Mouse (Mus musculus) kidney, postnatal 0 days (tissue): ENCODE measurements around the gene Inpp5f. TPM values are rescaled to one million over a fixed set of nuclear protein-coding genes. Genes with fewer than 3 reads are reported as not detected.

Experiments used
- ATAC-seq: fragments of 200-750 bp; cut with Nextera tagmentation; replicated peaks from 2 replicates; pipeline ENCODE4 v1.8.0; 2017; ENCODE audit warnings: low read depth, moderate number of reproducible peaks, moderate TSS enrichment, moderate library complexity; ENCODE audit not compliant: low FRiP score
- DNase-seq: peaks from one replicate; pipeline ENCODE4 v3.0.0-alpha.2; 2016; ENCODE audit warnings: low spot score
- H3K27ac ChIP-seq: fragments of 300-500 bp; sonication (generic); 2 replicates; pipeline ENCODE4 v1.5.1; 2014; ENCODE audit warnings: mild to moderate bottlenecking
- H3K27me3 ChIP-seq: fragments of 300-500 bp; sonication (generic); 2 replicates; pipeline ENCODE4 v1.6.1; 2014; ENCODE audit warnings: low read length, mixed read lengths; ENCODE audit not compliant: insufficient read depth
- H3K36me3 ChIP-seq: fragments of 300-500 bp; sonication (generic); 2 replicates; pipeline ENCODE4 v1.6.1; 2014; ENCODE audit warnings: low read length, mixed read lengths; ENCODE audit not compliant: insufficient read depth
- H3K4me1 ChIP-seq: fragments of 300-500 bp; sonication (generic); replicated peaks from 2 replicates; pipeline ENCODE4 v1.6.1; 2014; ENCODE audit warnings: antibody characterized with exemption, low read length, mixed read lengths; ENCODE audit not compliant: insufficient read depth
- H3K4me2 ChIP-seq: fragments of 300-500 bp; sonication (generic); 2 replicates; pipeline ENCODE4 v1.6.1; 2014; ENCODE audit warnings: mild to moderate bottlenecking, low read length, moderate library complexity, mixed read lengths
- H3K4me3 ChIP-seq: fragments of 300-500 bp; sonication (generic); replicated peaks from 2 replicates; pipeline ENCODE4 v1.5.1; 2014; ENCODE audit warnings: low read depth, low read length
- H3K9ac ChIP-seq: fragments of 300-500 bp; sonication (generic); 2 replicates; pipeline ENCODE4 v1.6.1; 2014; ENCODE audit warnings: low read depth, low read length
- H3K9me3 ChIP-seq: fragments of 300-500 bp; sonication (generic); replicated peaks from 2 replicates; pipeline ENCODE4 v1.6.1; 2016; ENCODE audit warnings: low read length, inconsistent platforms, mixed read lengths
- CTCF ChIP-seq: IDR thresholded peaks from 2 replicates; pipeline ENCODE4 v1.5.1; 2016; ENCODE audit warnings: antibody characterized with exemption, low read depth, mild to moderate bottlenecking, moderate library complexity
- WGBS: fragments of 180-500 bp; shearing (Covaris S2); extraction: QIAGEN DNeasy Blood & Tissue Kit; methylation state at CpG from one replicate; pipeline ENCODE4 v1.1.7; 2014; 5-methylcytosine and 5-hydroxymethylcytosine counted together
- polyA plus RNA-seq: library from polyadenylated mRNA; unstranded; fragments of >200 nt; fragmentation: Nextera tagmentation; extraction: Ambion mirVana; gene quantifications from 2 replicates; pipeline ENCODE4 v1.2.1, GENCODE M21; 2015

Gene Inpp5f
- polyA plus RNA-seq, 1 experiment from 2014 or later, result 23.8 TPM

DNA sequence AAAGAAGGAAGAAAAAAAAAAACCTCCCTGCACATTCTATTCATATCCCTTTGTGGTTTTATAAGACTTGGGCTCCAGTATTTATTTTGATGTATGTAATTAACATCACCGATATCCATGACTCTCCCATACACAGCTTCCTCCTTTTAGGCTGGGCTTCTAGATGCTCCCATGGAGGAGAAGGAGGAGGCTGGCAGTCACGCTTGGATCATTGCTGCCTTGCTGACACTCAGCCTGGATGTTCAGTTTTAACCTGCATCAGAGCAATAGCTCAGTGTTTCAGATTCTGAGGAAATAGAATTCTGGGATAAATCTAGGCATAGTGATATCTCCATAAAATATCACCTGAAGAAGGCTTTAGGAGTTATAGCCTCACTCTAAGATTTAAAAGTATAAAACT lies 14.3 kb downstream of the Inpp5f start:
- H3K36me3 ChIP-seq, result no peaks in the 10 kb centered on the region
- WGBS, result 75% methylated on average over 2 of the region's 2 CpGs
- no peak overlapping the region for H3K4me2 ChIP-seq
- DNase-seq (no peak), ATAC-seq (no peak)
- H3K27ac ChIP-seq, result no peak overlapping the region
- H3K9me3 ChIP-seq, result no peaks in the 10 kb centered on the region
- H3K4me3 ChIP-seq, result no peak overlapping the region
- no peak overlapping the region for H3K9ac ChIP-seq
- no peak for TF ChIP-seq CTCF
- H3K27me3 ChIP-seq, result no peaks in the 10 kb centered on the region
- H3K4me1 ChIP-seq, result peaks cover 2% of the 10 kb centered on the region; the same call in 1 of the 2 replicates

DNA sequence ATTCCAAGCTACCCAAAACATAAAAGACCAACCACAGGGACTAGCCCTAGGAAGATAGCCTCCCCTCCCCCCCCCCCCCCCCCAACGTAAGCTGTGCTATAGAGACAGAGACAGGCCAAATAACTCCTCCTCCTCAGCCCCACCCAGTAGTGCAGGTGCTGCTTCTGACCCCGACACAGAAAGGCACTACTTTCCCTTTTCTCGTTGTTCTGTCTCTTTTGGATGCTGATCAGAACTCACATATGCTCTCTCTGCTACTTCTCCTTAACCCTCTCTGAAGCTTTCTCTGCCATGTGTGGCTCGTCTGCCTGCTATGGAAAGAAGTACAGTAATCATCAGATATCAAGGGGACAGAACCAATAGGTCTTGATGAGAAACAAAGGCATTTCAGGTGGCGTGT lies 15.5 kb downstream of the Inpp5f start:
- no peaks in the 10 kb centered on the region for H3K27me3 ChIP-seq
- DNase-seq (no peak), ATAC-seq (no peak)
- peak overlapping the region; percentile 70 for H3K27ac ChIP-seq
- H3K36me3 ChIP-seq, result no peaks in the 10 kb centered on the region
- TF ChIP-seq CTCF, result no peak
- peaks cover 2% of the 10 kb centered on the region; the same call in 1 of the 2 replicates for H3K4me1 ChIP-seq
- H3K9me3 ChIP-seq, result no peaks in the 10 kb centered on the region
- no peak overlapping the region; the same call in 1 of the 2 replicates for H3K4me2 ChIP-seq
- WGBS, result 59% methylated on average over 5 of the region's 5 CpGs
- H3K4me3 ChIP-seq, result no peak overlapping the region
- H3K9ac ChIP-seq, result no peak overlapping the region

DNA sequence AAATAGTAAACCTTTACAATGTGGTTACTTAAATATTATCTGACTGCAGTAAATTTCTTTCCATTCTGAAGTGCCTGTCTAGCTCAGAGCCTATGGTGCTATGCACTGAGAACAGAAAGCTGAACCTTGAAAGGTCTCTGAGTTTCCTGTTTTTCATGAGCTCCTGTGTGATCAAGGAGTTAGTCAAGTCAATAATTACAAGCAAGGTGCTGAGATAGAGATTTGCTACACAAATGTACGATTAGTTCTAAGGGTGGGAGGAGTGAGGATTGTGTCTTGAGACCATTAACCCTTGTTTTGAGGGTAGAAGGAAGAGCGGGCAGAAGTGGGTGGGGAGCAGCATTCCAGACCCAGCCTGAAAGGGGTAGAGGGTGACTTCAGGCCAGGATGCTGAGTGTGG lies 16.1 kb downstream of the Inpp5f start:
- no peaks in the 10 kb centered on the region; the same call in 1 of the 2 replicates for H3K4me1 ChIP-seq
- ATAC-seq, result peak; percentile 69
- no peak overlapping the region for H3K9ac ChIP-seq
- H3K4me3 ChIP-seq, result no peak overlapping the region
- peak overlapping the region; percentile 23; the same call in 1 of the 2 replicates for H3K4me2 ChIP-seq
- H3K27me3 ChIP-seq, result no peaks in the 10 kb centered on the region
- no peaks in the 10 kb centered on the region for H3K9me3 ChIP-seq
- 0 out of 2 replicates have a peak, but pooled peaks cover under 1% of the 10 kb centered on the region for H3K36me3 ChIP-seq
- H3K27ac ChIP-seq, result peak overlapping the region; percentile 77; the same call in 1 of the 2 replicates
- no peak for DNase-seq
- whole genome bisulfite sequencing, result 60% methylated on average over 2 of the region's 2 CpGs
- TF ChIP-seq CTCF, result no peak

DNA sequence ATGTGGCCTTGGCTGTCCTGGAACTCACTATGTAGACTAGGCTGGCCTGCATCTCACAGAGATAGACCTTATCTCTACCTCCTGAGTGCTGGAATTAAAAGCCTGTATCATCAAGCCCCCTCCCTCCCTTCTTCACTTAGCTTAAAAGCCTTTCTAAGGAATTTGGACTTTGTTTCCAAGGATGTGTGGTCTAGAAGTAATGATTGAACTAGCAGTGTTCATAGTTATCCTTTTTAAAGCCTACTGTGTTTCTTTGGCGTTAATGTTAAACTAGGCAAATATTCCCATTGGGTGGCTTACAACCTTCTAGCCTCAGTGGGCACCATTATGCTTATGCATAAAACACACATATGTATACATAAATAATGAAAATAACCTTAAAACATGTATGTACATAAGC lies 16.6 kb downstream of the Inpp5f start:
- Histone ChIP-seq H3K27ac (peak overlapping the region; percentile 77; the same call in 1 of the 2 replicates), H3K27me3 (no peaks in the 10 kb centered on the region), H3K9ac (no peak overlapping the region), H3K9me3 (no peaks in the 10 kb centered on the region), H3K4me2 (peak overlapping the region; percentile 23; the same call in 1 of the 2 replicates), H3K4me3 (no peak overlapping the region), H3K36me3 (0 out of 2 replicates have a peak, but pooled peaks cover 4% of the 10 kb centered on the region), H3K4me1 (no peaks in the 10 kb centered on the region)
- DNase-seq, result no peak
- 81% methylated on average over 1 of the region's 1 CpGs for WGBS
- no peak for TF ChIP-seq CTCF
- ATAC-seq, result peak; percentile 63

DNA sequence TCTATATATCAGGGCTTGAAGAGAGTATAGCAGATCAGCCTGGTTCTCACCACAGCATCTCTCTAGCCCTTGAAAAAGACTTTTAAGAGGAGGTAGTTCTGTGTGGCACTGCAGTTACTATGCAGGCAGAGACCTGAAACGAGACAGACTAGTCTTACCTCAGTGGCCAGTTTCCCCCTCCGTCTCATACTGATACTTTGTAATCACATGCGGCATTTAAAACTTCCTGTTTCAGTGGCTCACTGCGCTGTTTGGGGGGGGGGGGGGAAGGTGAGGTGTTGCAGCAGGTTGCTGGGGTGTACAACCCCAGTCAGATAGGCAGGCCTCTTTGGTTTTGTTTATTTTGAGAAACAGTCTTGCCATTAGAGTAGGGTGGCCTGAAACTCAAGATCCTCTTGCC lies 22.0 kb downstream of the Inpp5f start:
- WGBS, result 65% methylated on average over 4 of the region's 4 CpGs
- H3K4me2 ChIP-seq, result no peak overlapping the region
- no peak for ATAC-seq
- no peak for TF ChIP-seq CTCF
- no peak overlapping the region for H3K4me3 ChIP-seq
- H3K27me3 ChIP-seq, result no peaks in the 10 kb centered on the region
- H3K9ac ChIP-seq, result no peak overlapping the region
- H3K9me3 ChIP-seq, result no peaks in the 10 kb centered on the region
- no peaks in the 10 kb centered on the region for H3K4me1 ChIP-seq
- DNase-seq, result no peak
- H3K27ac ChIP-seq, result no peak overlapping the region
- H3K36me3 ChIP-seq, result 0 out of 2 replicates have a peak, but pooled peaks cover 4% of the 10 kb centered on the region

DNA sequence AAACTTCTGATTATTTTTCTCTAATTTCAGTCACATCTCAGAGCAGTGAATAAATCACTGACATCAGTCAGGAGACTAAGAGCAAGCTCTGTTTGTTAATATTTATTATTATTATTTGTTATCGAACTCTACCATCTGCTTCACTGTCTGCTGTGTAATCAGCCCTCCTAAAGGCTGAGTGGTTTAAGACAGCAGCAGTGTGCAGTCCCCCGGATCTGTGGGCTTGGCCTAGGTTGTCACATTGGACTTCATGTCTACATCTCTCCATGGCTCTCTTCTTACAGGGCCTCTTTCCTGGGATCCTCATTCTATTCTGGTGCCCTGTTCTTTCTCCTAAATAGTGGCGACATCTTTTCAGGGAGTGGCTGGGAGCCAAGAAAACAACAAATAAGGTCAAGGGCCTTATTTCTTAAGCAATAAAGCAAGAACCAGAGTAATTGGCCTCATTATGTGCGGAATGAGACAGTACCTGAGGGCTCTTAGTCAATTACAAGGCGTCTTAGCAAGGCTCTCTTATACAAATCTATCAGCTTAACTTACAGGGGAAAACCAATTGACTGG lies 28.9 kb downstream of the Inpp5f start:
- no peak for DNase-seq
- H3K9me3 ChIP-seq, result no peaks in the 10 kb centered on the region
- WGBS, result 74% methylated on average over 5 of the region's 5 CpGs

More for the DNA sequence above, 28.9 kb downstream of the Inpp5f start:
- Histone ChIP-seq H3K36me3 (no peaks in the 10 kb centered on the region), H3K4me1 (0 out of 2 replicates have a peak, but pooled peaks cover 4% of the 10 kb centered on the region), H3K27me3 (no peaks in the 10 kb centered on the region), H3K4me3 (no peak overlapping the region), H3K27ac (no peak overlapping the region), H3K9ac (no peak overlapping the region), H3K4me2 (no peak overlapping the region)
- no peak for ATAC-seq
- TF ChIP-seq CTCF, result no peak
